ENCODE assay signal across 18 mouse cellular contexts in genomic region chr3:138530578-138531478, GRCm38 (mm10). TPM values are rescaled to one million over a fixed set of nuclear protein-coding genes. Genes with fewer than 3 reads are reported as not detected.
DNase-seq lines count a peak whose midpoint lies in the region; ATAC-seq and TF ChIP-seq lines count a peak whose summit lies in the region.
"Had no signal": no experiment of that assay in that cellular context is flagged by ENCODE, and none has a peak within 500 bp of the region (broad histone marks: within the 10 kb centered on the region; RNA-seq: fewer than 3 reads in every experiment).

No protein-coding gene starts in this region.

- no peak for ATAC-seq in heart, embryonic 13.5 days (ENCODE audit: extremely low read depth, insufficient number of reproducible peaks, low FRiP score, low TSS enrichment)
- ATAC-seq in liver, embryonic 15.5 days (ENCODE audit: insufficient read depth) = no peak
- no peak for ATAC-seq in forebrain, embryonic 13.5 days
- ATAC-seq: forebrain, postnatal 0 days; intestine, embryonic 16.5 days had no signal

- peaks cover 9% of the 10 kb centered on the region for H3K79me2 ChIP-seq in heart, adult 2 months (replicated peaks; ENCODE audit: control insufficient read depth, insufficient read depth, low read length)
- H3K79me2 ChIP-seq in CH12.LX (replicated peaks; ENCODE audit: control insufficient read depth, extremely low read depth, insufficient read depth, poor library complexity, severe bottlenecking) (peaks cover 80% of the 10 kb centered on the region), MEL (ENCODE audit: control insufficient read depth, insufficient read depth, low read length, poor library complexity) (peaks cover 79% of the 10 kb centered on the region)

- in situ Hi-C loops in CH12.LX (cut with MboI; ENCODE audit: low pct_ligation_motif_present, low pct_unique_long_range_greater_than_20kb, low sequenced_read_pairs) = no loop called here

- no peak overlapping the region for H3K4me2 ChIP-seq in heart, embryonic 13.5 days
- H3K4me2 ChIP-seq in CH12.LX (ENCODE audit: insufficient read depth, low read depth, poor library complexity, severe bottlenecking) = peak overlapping the region; percentile 92
- peak overlapping the region; percentile 40 for H3K4me2 ChIP-seq in liver, embryonic 15.5 days
- no peak overlapping the region for H3K4me2 ChIP-seq in forebrain, embryonic 13.5 days
- H3K4me2 ChIP-seq: embryonic facial prominence, embryonic 15.5 days; limb, embryonic 15.5 days; midbrain, embryonic 11.5 days had no signal

- no peak for TF ChIP-seq EP300 in heart, adult 2 months (IDR thresholded peaks at IDR 0.05; ENCODE audit: insufficient read depth, low read depth, low read length)
- TF ChIP-seq EP300 in CH12.LX (IDR thresholded peaks at IDR 0.05; ENCODE audit: low read length) (peak; percentile 52), MEL (IDR thresholded peaks at IDR 0.05; ENCODE audit: low read depth in 1 of 2, low read length in 2 of 2) (peak; percentile 68; a peak in 3 of 4 replicates)

- H3K9ac ChIP-seq in heart, embryonic 13.5 days = peak overlapping the region; percentile 28; the same call in 1 of the 2 replicates
- no peak overlapping the region for H3K9ac ChIP-seq in heart, adult 2 months (ENCODE audit: low read depth, low read length)
- H3K9ac ChIP-seq in CH12.LX (ENCODE audit: insufficient read depth, low read depth) = peak overlapping the region; percentile 18; the same call in 1 of the 2 replicates
- peak overlapping the region; percentile 35 for H3K9ac ChIP-seq in MEL (ENCODE audit: control insufficient read depth, low read depth, low read length, poor library complexity, severe bottlenecking)
- H3K9ac ChIP-seq in liver, embryonic 15.5 days = no peak overlapping the region
- no peak overlapping the region for H3K9ac ChIP-seq in forebrain, embryonic 13.5 days
- H3K9ac ChIP-seq: embryonic facial prominence, embryonic 15.5 days; forebrain, postnatal 0 days; limb, embryonic 15.5 days had no signal

- no peak for TF ChIP-seq RAD21 in CH12.LX (IDR thresholded peaks at IDR 0.05; ENCODE audit: low read depth, low read length)
- TF ChIP-seq RAD21 in MEL (IDR thresholded peaks at IDR 0.05; ENCODE audit: low read depth, low read length) = no peak

- whole genome bisulfite sequencing in heart, embryonic 13.5 days = 72% methylated on average over 8 of the region's 8 CpGs
- 72% methylated on average over 8 of the region's 8 CpGs for whole genome bisulfite sequencing in heart, adult 2 months
- WGBS in liver, embryonic 15.5 days (ENCODE audit: insufficient replicate concordance) = 44% methylated on average over 8 of the region's 8 CpGs
- 87% methylated on average over 8 of the region's 8 CpGs for WGBS in forebrain, embryonic 13.5 days

- peaks cover 44% of the 10 kb centered on the region for H3K4me1 ChIP-seq in heart, embryonic 13.5 days
- H3K4me1 ChIP-seq in heart, adult 2 months (ENCODE audit: control insufficient read depth, insufficient read depth, low read length) = peaks cover 7% of the 10 kb centered on the region
- H3K4me1 ChIP-seq in CH12.LX (ENCODE audit: control insufficient read depth in 1 of 2, insufficient read depth in 2 of 2) (peaks cover 13 to 59% of the 10 kb centered on the region in 2 experiments), MEL (ENCODE audit: control insufficient read depth in 1 of 2, insufficient read depth in 2 of 2, low read length in 2 of 2) (peaks cover 32 to 35% of the 10 kb centered on the region in 2 experiments)
- H3K4me1 ChIP-seq in liver, embryonic 15.5 days (replicated peaks) = peaks cover 53% of the 10 kb centered on the region
- peaks cover 38% of the 10 kb centered on the region for H3K4me1 ChIP-seq in forebrain, embryonic 13.5 days

- H3K4me3 ChIP-seq in heart, embryonic 13.5 days = no peak overlapping the region
- H3K4me3 ChIP-seq in heart, adult 2 months = no peak overlapping the region
- H3K4me3 ChIP-seq in CH12.LX (replicated peaks in 1 of 3; ENCODE audit: low read depth in 2 of 3, low read length in 2 of 3, poor library complexity in 1 of 3) (peak overlapping the region in 1 of 3 experiments; percentile 10), MEL (ENCODE audit: control insufficient read depth in 1 of 2, insufficient read depth in 1 of 2, low read depth in 2 of 2, low read length in 2 of 2) (no peak overlapping the region)
- H3K4me3 ChIP-seq in liver, embryonic 15.5 days (replicated peaks) = no peak overlapping the region
- H3K4me3 ChIP-seq in forebrain, embryonic 13.5 days = no peak overlapping the region
- H3K4me3 ChIP-seq: embryonic facial prominence, embryonic 15.5 days; layer of hippocampus, adult 2 months; limb, embryonic 15.5 days had no signal

- no peak for DNase-seq in heart, adult 2 months
- DNase-seq in CH12.LX (ENCODE audit: extremely low read depth) (no peak), MEL (ENCODE audit: low read depth, low spot score) (peak; percentile 49)
- no peak for DNase-seq in urinary bladder, postnatal 25 days (ENCODE audit: low spot score)
- no peak for DNase-seq in cerebellum, adult 11 months
- DNase-seq: B cell, adult 2 months; cerebellum, adult 11-12 months; cerebellum, postnatal 14 days; forebrain, postnatal 0 days; thymus, postnatal 25 days had no signal

- H3K27ac ChIP-seq in heart, embryonic 13.5 days (replicated peaks) = no peak overlapping the region
- no peak overlapping the region for H3K27ac ChIP-seq in heart, adult 2 months
- no peak overlapping the region for H3K27ac ChIP-seq in CH12.LX (ENCODE audit: insufficient read depth, low read depth)
- H3K27ac ChIP-seq in MEL (ENCODE audit: control insufficient read depth, low read depth, low read length) = peak overlapping the region; percentile 55
- H3K27ac ChIP-seq in liver, embryonic 15.5 days (replicated peaks) = peak overlapping the region; percentile 51; the same call in 1 of the 2 replicates
- H3K27ac ChIP-seq in forebrain, embryonic 13.5 days = no peak overlapping the region
- H3K27ac ChIP-seq: embryonic facial prominence, embryonic 15.5 days; layer of hippocampus, adult 2 months; limb, embryonic 15.5 days had no signal

- H3K36me3 ChIP-seq in heart, embryonic 13.5 days = peaks cover 4% of the 10 kb centered on the region; the same call in 1 of the 2 replicates
- H3K36me3 ChIP-seq in heart, adult 2 months (ENCODE audit: control insufficient read depth, insufficient read depth, low read length) = peaks cover 22% of the 10 kb centered on the region; the same call in 1 of the 2 replicates
- peaks cover 8 to 31% of the 10 kb centered on the region in 2 experiments for H3K36me3 ChIP-seq in CH12.LX (replicated peaks in 1 of 2; ENCODE audit: control insufficient read depth in 1 of 2, insufficient read depth in 1 of 2, low read length in 1 of 2)
- H3K36me3 ChIP-seq in MEL (ENCODE audit: control insufficient read depth in 1 of 2, insufficient read depth in 2 of 2, low read length in 2 of 2) = peaks cover 6 to 55% of the 10 kb centered on the region in 2 experiments
- 0 out of 2 replicates have a peak, but pooled peaks cover 2% of the 10 kb centered on the region for H3K36me3 ChIP-seq in liver, embryonic 15.5 days (replicated peaks)
- peaks cover 3% of the 10 kb centered on the region; the same call in 1 of the 2 replicates for H3K36me3 ChIP-seq in forebrain, embryonic 13.5 days (ENCODE audit: poor library complexity, severe bottlenecking)
- H3K36me3 ChIP-seq: embryonic facial prominence, embryonic 15.5 days had no signal

- no peak for TF ChIP-seq CTCF in heart, adult 2 months (IDR thresholded peaks at IDR 0.05)
- TF ChIP-seq CTCF in CH12.LX (conservative IDR thresholded peaks at IDR 0.05 in 1 of 2, IDR thresholded peaks at IDR 0.05 in 1 of 2; ENCODE audit: low read depth in 2 of 2, low read length in 2 of 2) (no peak), MEL (IDR thresholded peaks at IDR 0.05 in 2 of 3, conservative IDR thresholded peaks at IDR 0.05 in 1 of 3; ENCODE audit: control insufficient read depth in 1 of 3, insufficient read depth in 1 of 3, low read depth in 2 of 3, low read length in 3 of 3, poor library complexity in 1 of 3, severe bottlenecking in 1 of 3) (no peak)

- TF ChIP-seq POLR2A in heart, adult 2 months (IDR thresholded peaks at IDR 0.05; ENCODE audit: insufficient read depth, low read depth, low read length) = no peak
- TF ChIP-seq POLR2A in CH12.LX (IDR thresholded peaks at IDR 0.05; ENCODE audit: low read depth, low read length) (no peak), MEL (IDR thresholded peaks at IDR 0.05; ENCODE audit: control insufficient read depth in 1 of 2, insufficient read depth in 1 of 2, low read depth in 1 of 2, low read length in 2 of 2, poor library complexity in 1 of 2) (no peak)

- dilution Hi-C loops in CH12.LX (cut with MboI; ENCODE audit: extremely low pct_ligation_motif_present, extremely low pct_unique_long_range_greater_than_20kb, low sequenced_read_pairs) = no loop called here

- no peaks in the 10 kb centered on the region for H3K27me3 ChIP-seq in heart, embryonic 13.5 days (replicated peaks)
- H3K27me3 ChIP-seq in heart, adult 2 months (ENCODE audit: control insufficient read depth, insufficient read depth, low read length) = no peaks in the 10 kb centered on the region
- H3K27me3 ChIP-seq in CH12.LX (replicated peaks) (no peaks in the 10 kb centered on the region), MEL (ENCODE audit: control insufficient read depth in 1 of 2, insufficient read depth in 2 of 2, low read length in 2 of 2) (no peaks in the 10 kb centered on the region)
- H3K27me3 ChIP-seq in liver, embryonic 15.5 days = no peaks in the 10 kb centered on the region
- H3K27me3 ChIP-seq in forebrain, embryonic 13.5 days = no peaks in the 10 kb centered on the region
- H3K27me3 ChIP-seq: embryonic facial prominence, embryonic 15.5 days; limb, embryonic 15.5 days had no signal

- intact Hi-C loops in heart, adult 2 months (cut with DNase I) = no loop called here

- no peaks in the 10 kb centered on the region for H3K9me3 ChIP-seq in heart, embryonic 13.5 days
- no peaks in the 10 kb centered on the region for H3K9me3 ChIP-seq in CH12.LX (replicated peaks; ENCODE audit: low read length)
- H3K9me3 ChIP-seq in MEL (replicated peaks; ENCODE audit: insufficient read depth, low read length) = no peaks in the 10 kb centered on the region
- H3K9me3 ChIP-seq in liver, embryonic 15.5 days (replicated peaks) = no peaks in the 10 kb centered on the region
- H3K9me3 ChIP-seq in forebrain, embryonic 13.5 days (replicated peaks) = no peaks in the 10 kb centered on the region
- H3K9me3 ChIP-seq: embryonic facial prominence, embryonic 15.5 days; limb, embryonic 15.5 days had no signal

RNA-seq across cellular contexts. Expression of gene Eif4e, which starts 4.8 kb away (rescaled TPM):
- 226 and 258 TPM in 2 replicates for polyA plus RNA-seq in heart, embryonic 13.5 days (2015; fragmentation: Nextera tagmentation; extraction: Ambion mirVana)
- total RNA-seq in heart, adult 2 months (2021) = 100 to 1,000 TPM; 171 to 195 TPM
- 56.3 and 128 TPM in 2 replicates for polyA plus RNA-seq in heart, adult 2 months (2012; rRNA removed)
- total RNA-seq in CH12.LX (2012; rRNA removed) (490 and 629 TPM in 2 replicates), CH12.LX (2014; rRNA removed) (590 and 677 TPM in 2 replicates), MEL (2012; rRNA removed) (363 and 364 TPM in 2 replicates)
- polyA plus RNA-seq in CH12.LX (2012; ENCODE audit: insufficient read length, low read depth) (850 and 889 TPM in 2 replicates), MEL (2012; ENCODE audit: insufficient read depth in 1 of 2, insufficient read length in 2 of 2, low read depth in 1 of 2, low replicate concordance in 2 of 2, missing spikeins in 1 of 2) (100 to 1,000 TPM in 1 of 2 experiments, 10 to 100 TPM in 1; 83.5 to 490 TPM)
- polyA plus RNA-seq in liver, embryonic 15.5 days (2015; fragmentation: Nextera tagmentation; extraction: Ambion mirVana) = 156 and 163 TPM in 2 replicates
- 378 and 412 TPM in 2 replicates for polyA plus RNA-seq in forebrain, embryonic 13.5 days (2015; fragmentation: Nextera tagmentation; extraction: Ambion mirVana)

RNA-seq across cellular contexts. Expression of gene Metap1, which starts 41.5 kb away (rescaled TPM):
- 34.0 and 38.0 TPM in 2 replicates for polyA plus RNA-seq in heart, embryonic 13.5 days (2015; fragmentation: Nextera tagmentation; extraction: Ambion mirVana)
- total RNA-seq in heart, adult 2 months (2021) = 10 to 100 TPM; 34.5 to 39.1 TPM
- polyA plus RNA-seq in heart, adult 2 months (2012; rRNA removed) = 21.3 and 37.3 TPM in 2 replicates
- 77.9 and 97.6 TPM in 2 replicates for total RNA-seq in CH12.LX (2012; rRNA removed)
- total RNA-seq in CH12.LX (2014; rRNA removed) = 163 and 183 TPM in 2 replicates
- 143 and 154 TPM in 2 replicates for polyA plus RNA-seq in CH12.LX (2012; ENCODE audit: insufficient read length, low read depth)
- total RNA-seq in MEL (2012; rRNA removed) = 71.0 and 73.1 TPM in 2 replicates
- polyA plus RNA-seq in MEL (2012; ENCODE audit: insufficient read depth in 1 of 2, insufficient read length in 2 of 2, low read depth in 1 of 2, low replicate concordance in 2 of 2, missing spikeins in 1 of 2) = 10 to 100 TPM; 57.4 to 96.3 TPM
- polyA plus RNA-seq in liver, embryonic 15.5 days (2015; fragmentation: Nextera tagmentation; extraction: Ambion mirVana) = 20.8 and 22.1 TPM in 2 replicates
- 40.6 and 46.4 TPM in 2 replicates for polyA plus RNA-seq in forebrain, embryonic 13.5 days (2015; fragmentation: Nextera tagmentation; extraction: Ambion mirVana)

Comparison
In these comparisons a context has a peak if more than half of its experiments do, and no peak if none do; other contexts are left out.
1. H3K9ac ChIP-seq: peak in heart, embryonic 13.5 days (single experiment), CH12.LX (single experiment) and MEL (single experiment); none in heart, adult 2 months (single experiment), liver, embryonic 15.5 days (single experiment) and forebrain, embryonic 13.5 days (single experiment).
2. H3K27ac ChIP-seq: peak in MEL (single experiment) and liver, embryonic 15.5 days (single experiment); none in heart, embryonic 13.5 days (single experiment), heart, adult 2 months (single experiment), CH12.LX (single experiment) and forebrain, embryonic 13.5 days (single experiment).
3. H3K4me2 ChIP-seq: peak in CH12.LX (single experiment) and liver, embryonic 15.5 days (single experiment); none in heart, embryonic 13.5 days (single experiment) and forebrain, embryonic 13.5 days (single experiment).